Mouse (Mus musculus) liver, postnatal 0 days (tissue): ENCODE measurements at regions not wholly inside any gene's neighbourhood (a gene's known extent, or its start where the extent isn't known, plus 50 kb on each side); places are given as distances from the start of the nearest gene placed in this dataset.

Experiments
- CTCF ChIP-seq: sonication (generic); IDR thresholded peaks from 2 replicates; pipeline ENCODE4 v1.5.1; 2016; ENCODE audit warnings: antibody characterized with exemption, low read depth
- EP300 ChIP-seq: IDR thresholded peaks from 2 replicates; pipeline ENCODE4 v1.6.1; 2016; ENCODE audit warnings: antibody characterized with exemption, low read depth, mild to moderate bottlenecking

DNA sequence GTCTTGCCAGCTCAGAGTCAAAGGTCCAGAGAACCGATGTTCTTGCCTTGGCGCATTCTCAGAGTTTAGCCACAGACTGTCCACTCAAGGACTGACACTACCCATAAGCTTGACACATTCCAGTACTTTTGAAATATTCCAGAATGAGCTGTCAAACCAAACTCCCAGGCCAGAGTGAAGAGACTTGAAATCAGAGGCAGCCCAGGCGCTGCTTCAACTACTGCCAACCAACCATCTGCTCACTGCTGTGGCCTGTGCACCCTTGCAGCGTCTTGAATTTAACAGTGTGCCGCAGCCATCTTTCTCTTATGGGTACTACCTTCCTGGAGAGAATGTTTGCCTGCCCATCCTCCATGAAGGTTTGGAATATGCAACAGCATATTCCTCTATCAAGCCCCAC is 642.7 kb upstream of the Intu start:
- TF ChIP-seq CTCF: no peak
- TF ChIP-seq EP300: no peak
